Mouse (Mus musculus) thymus, adult 2 months (tissue): ENCODE measurements around the gene Exosc6.

Experiments
- CTCF ChIP-seq: fragments of 200-500 bp; IDR thresholded peaks from 2 replicates; pipeline ENCODE4 v1.5.1; 2012; ENCODE audit warnings: mild to moderate bottlenecking, control low read depth, low read length, moderate library complexity, borderline replicate concordance; ENCODE audit not compliant: control insufficient read depth, poor library complexity, insufficient read depth; ENCODE audit errors: extremely low read depth
- POLR2A ChIP-seq: fragments of 200-500 bp; IDR thresholded peaks from 2 replicates; pipeline ENCODE4 v1.6.1; 2012; ENCODE audit warnings: mild to moderate bottlenecking, low read length, control low read depth, moderate library complexity; ENCODE audit not compliant: control insufficient read depth, poor library complexity, insufficient read depth; ENCODE audit errors: extremely low read depth

GRCm38 (mm10) chr8:111027391-111027937, 28.7 kb upstream of the Exosc6 start:
- TF ChIP-seq CTCF: peak; percentile 25; the same call in 1 of the 2 replicates
- peak; percentile 60; the same call in 1 of the 2 replicates for TF ChIP-seq POLR2A
